Mouse (Mus musculus) brain, embryonic 14.5 days (tissue): ENCODE measurements at regions not wholly inside any gene's neighbourhood (a gene's known extent, or its start where the extent isn't known, plus 50 kb on each side); places are given as distances from the start of the nearest gene placed in this dataset.

Source experiments
- CTCF ChIP-seq: fragments of 200-500 bp; IDR thresholded peaks from 2 replicates; pipeline ENCODE4 v1.5.1; 2012; ENCODE audit warnings: inconsistent platforms, mild to moderate bottlenecking, moderate library complexity, borderline replicate concordance; ENCODE audit not compliant: insufficient read depth, insufficient read length; ENCODE audit errors: extremely low read depth
- POLR2A ChIP-seq: fragments of 200-500 bp; IDR thresholded peaks from 2 replicates; pipeline ENCODE4 v1.6.1; 2012; ENCODE audit warnings: mild to moderate bottlenecking, inconsistent platforms, borderline replicate concordance; ENCODE audit not compliant: poor library complexity, insufficient read depth, insufficient read length, severe bottlenecking; ENCODE audit errors: extremely low read depth

DNA sequence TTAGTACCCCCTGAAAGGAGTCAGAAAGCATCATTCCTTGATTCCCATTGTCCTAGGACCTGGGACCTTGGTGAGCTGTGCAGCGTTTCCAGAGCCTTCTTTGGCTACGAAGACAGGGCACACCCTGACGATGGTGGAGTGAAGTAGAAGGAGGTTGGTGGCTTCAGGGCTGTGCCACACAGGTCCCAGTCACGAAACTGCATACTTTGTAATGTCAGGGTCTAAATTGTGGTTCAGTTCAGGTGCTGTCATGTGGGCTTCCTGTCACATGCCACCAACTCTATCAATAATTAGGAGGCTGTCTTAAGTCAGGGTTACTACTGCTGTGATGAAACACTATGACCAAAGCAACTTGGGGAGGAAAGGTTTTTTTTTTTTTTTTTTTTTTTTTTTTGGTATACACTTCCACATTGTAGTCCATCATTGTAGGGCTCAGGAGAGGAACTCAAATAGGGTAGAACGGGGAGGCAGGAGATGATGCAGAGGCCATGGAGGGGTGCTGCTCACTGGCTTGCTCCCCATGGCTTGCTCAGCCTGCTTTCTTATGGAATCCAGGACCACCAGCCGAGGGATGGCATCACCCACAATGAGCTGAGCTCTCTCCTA lies 98.0 kb upstream of the Rap1b start:
- TF ChIP-seq POLR2A (no peak), CTCF (no peak)
